ENCODE assay signal across 20 mouse cellular contexts in genomic region chr13:83482087-83482486, GRCm38 (mm10). TPM values are rescaled to one million over a fixed set of nuclear protein-coding genes. Genes with fewer than 3 reads are reported as not detected.
A peak's percentile ranks its signal among the peaks of the same experiment; 100 is the strongest.
DNase-seq lines count a peak whose midpoint lies in the region; ATAC-seq and TF ChIP-seq lines count a peak whose summit lies in the region.
"Had no signal": no experiment of that assay in that cellular context is flagged by ENCODE, and none has a peak within 500 bp of the region (broad histone marks: within the 10 kb centered on the region; RNA-seq: fewer than 3 reads in every experiment).

No protein-coding gene starts in this region.

- H3K36me3 ChIP-seq in embryonic facial prominence, embryonic 14.5 days (ENCODE audit: control insufficient read depth, insufficient read depth, low read length): no peaks in the 10 kb centered on the region
- H3K36me3 ChIP-seq in embryonic facial prominence, embryonic 10.5 days (replicated peaks): no peaks in the 10 kb centered on the region
- H3K36me3 ChIP-seq in heart, postnatal 0 days (replicated peaks; ENCODE audit: control insufficient read depth, insufficient read depth, low read length): no peaks in the 10 kb centered on the region
- H3K36me3 ChIP-seq in lung, embryonic 16.5 days (ENCODE audit: control insufficient read depth, insufficient read depth, low read length): no peaks in the 10 kb centered on the region
- H3K36me3 ChIP-seq: forebrain, embryonic 10.5 days; hindbrain, embryonic 12.5 days; midbrain, embryonic 15.5 days had no signal

- peak; percentile 68 for DNase-seq in embryonic facial prominence, embryonic 14.5 days (ENCODE audit: low spot score)
- no peak for DNase-seq in embryonic facial prominence, embryonic 10.5 days (ENCODE audit: low spot score)
- peak; percentile 73 for DNase-seq in heart, postnatal 0 days (ENCODE audit: low spot score)
- DNase-seq in heart, adult 11 months: no peak
- DNase-seq in lung, postnatal 25 days (ENCODE audit: low spot score): no peak
- DNase-seq in cerebellum, adult 11-12 months: no peak
- DNase-seq: B cell, adult 2 months; cerebellum, adult 18-20 months; cerebellum, postnatal 25 days; embryo, embryonic 11 days; kidney, adult 8-10 months; kidney, postnatal 25 days; liver; thymus, postnatal 36 days had no signal

- no peak overlapping the region for H3K9ac ChIP-seq in embryonic facial prominence, embryonic 14.5 days (ENCODE audit: low read depth, low read length)
- no peak overlapping the region for H3K9ac ChIP-seq in heart, postnatal 0 days (replicated peaks; ENCODE audit: low read depth, low read length)
- no peak overlapping the region for H3K9ac ChIP-seq in lung, embryonic 16.5 days (ENCODE audit: low read length)
- H3K9ac ChIP-seq: forebrain, postnatal 0 days; hindbrain, embryonic 12.5 days; midbrain, embryonic 15.5 days had no signal

- H3K4me3 ChIP-seq in embryonic facial prominence, embryonic 14.5 days (ENCODE audit: low read depth, low read length): no peak overlapping the region
- H3K4me3 ChIP-seq in embryonic facial prominence, embryonic 10.5 days: no peak overlapping the region
- no peak overlapping the region for H3K4me3 ChIP-seq in heart, postnatal 0 days (ENCODE audit: low read depth, low read length)
- no peak overlapping the region for H3K4me3 ChIP-seq in lung, embryonic 16.5 days (ENCODE audit: low read length)
- H3K4me3 ChIP-seq: forebrain, embryonic 10.5 days; hindbrain, embryonic 12.5 days; midbrain, embryonic 15.5 days; myocyte had no signal

- TF ChIP-seq CTCF in heart, postnatal 0 days (IDR thresholded peaks at IDR 0.05; ENCODE audit: low read depth): no peak

- H3K4me2 ChIP-seq in embryonic facial prominence, embryonic 14.5 days (ENCODE audit: low read depth, low read length): no peak overlapping the region
- no peak overlapping the region for H3K4me2 ChIP-seq in heart, postnatal 0 days (ENCODE audit: low read depth, low read length)
- H3K4me2 ChIP-seq in lung, embryonic 16.5 days (ENCODE audit: low read depth, low read length): no peak overlapping the region
- H3K4me2 ChIP-seq: hindbrain, embryonic 12.5 days; midbrain, embryonic 15.5 days had no signal

- ATAC-seq in embryonic facial prominence, embryonic 14.5 days (ENCODE audit: low read depth): no peak
- peak; percentile 70 for ATAC-seq in heart, postnatal 0 days (ENCODE audit: insufficient read depth, low read depth)
- ATAC-seq in lung, embryonic 16.5 days (ENCODE audit: low read depth): peak; percentile 53
- ATAC-seq: midbrain, embryonic 15.5 days had no signal

- H3K27ac ChIP-seq in embryonic facial prominence, embryonic 14.5 days (replicated peaks; ENCODE audit: low read depth, low read length): no peak overlapping the region
- no peak overlapping the region for H3K27ac ChIP-seq in embryonic facial prominence, embryonic 10.5 days (replicated peaks)
- H3K27ac ChIP-seq in heart, postnatal 0 days (ENCODE audit: low read depth): peak overlapping the region; percentile 44
- H3K27ac ChIP-seq in lung, embryonic 16.5 days (ENCODE audit: low read length): no peak overlapping the region
- H3K27ac ChIP-seq: forebrain, embryonic 10.5 days; hindbrain, embryonic 12.5 days; midbrain, embryonic 15.5 days had no signal

- no peak for TF ChIP-seq EP300 in heart, postnatal 0 days (IDR thresholded peaks at IDR 0.05; ENCODE audit: low read depth)

- 72% methylated on average over 5 of the region's 5 CpGs for WGBS in embryonic facial prominence, embryonic 14.5 days
- 86% methylated on average over 5 of the region's 5 CpGs for WGBS in embryonic facial prominence, embryonic 10.5 days
- 59% methylated on average over 5 of the region's 5 CpGs for WGBS in heart, postnatal 0 days
- WGBS in lung, embryonic 16.5 days: 59% methylated on average over 5 of the region's 5 CpGs

- 0 out of 2 replicates have a peak, but pooled peaks cover 4% of the 10 kb centered on the region for H3K4me1 ChIP-seq in embryonic facial prominence, embryonic 14.5 days (ENCODE audit: control insufficient read depth, insufficient read depth, low read length)
- H3K4me1 ChIP-seq in embryonic facial prominence, embryonic 10.5 days: no peaks in the 10 kb centered on the region
- H3K4me1 ChIP-seq in heart, postnatal 0 days (ENCODE audit: control insufficient read depth, insufficient read depth): peaks cover 12% of the 10 kb centered on the region
- H3K4me1 ChIP-seq in lung, embryonic 16.5 days (replicated peaks; ENCODE audit: control insufficient read depth, insufficient read depth, low read length): 0 out of 2 replicates have a peak, but pooled peaks cover 3% of the 10 kb centered on the region
- H3K4me1 ChIP-seq: forebrain, embryonic 10.5 days; hindbrain, embryonic 12.5 days; midbrain, embryonic 15.5 days had no signal

- no peaks in the 10 kb centered on the region for H3K9me3 ChIP-seq in embryonic facial prominence, embryonic 14.5 days (ENCODE audit: control insufficient read depth, low read length)
- no peaks in the 10 kb centered on the region for H3K9me3 ChIP-seq in embryonic facial prominence, embryonic 10.5 days
- H3K9me3 ChIP-seq in heart, postnatal 0 days (replicated peaks; ENCODE audit: control insufficient read depth, low read length): no peaks in the 10 kb centered on the region
- H3K9me3 ChIP-seq in lung, embryonic 16.5 days (ENCODE audit: control insufficient read depth, low read length): no peaks in the 10 kb centered on the region
- H3K9me3 ChIP-seq: forebrain, embryonic 10.5 days; hindbrain, embryonic 12.5 days; midbrain, embryonic 15.5 days had no signal

- H3K27me3 ChIP-seq in embryonic facial prominence, embryonic 14.5 days (replicated peaks; ENCODE audit: control insufficient read depth, insufficient read depth, low read length): no peaks in the 10 kb centered on the region
- no peaks in the 10 kb centered on the region for H3K27me3 ChIP-seq in embryonic facial prominence, embryonic 10.5 days (replicated peaks; ENCODE audit: low read depth, poor library complexity, severe bottlenecking)
- no peaks in the 10 kb centered on the region for H3K27me3 ChIP-seq in heart, postnatal 0 days (ENCODE audit: control insufficient read depth, insufficient read depth, low read length)
- H3K27me3 ChIP-seq in lung, embryonic 16.5 days (ENCODE audit: control insufficient read depth, insufficient read depth, low read depth, low read length): no peaks in the 10 kb centered on the region
- H3K27me3 ChIP-seq: hindbrain, embryonic 12.5 days; midbrain, embryonic 15.5 days had no signal

RNA-seq across cellular contexts. Expression of gene Mef2c, which starts 21.7 kb away (rescaled TPM):
- polyA plus RNA-seq in embryonic facial prominence, embryonic 14.5 days (2014; fragmentation: Nextera tagmentation; extraction: Ambion mirVana): 195 and 224 TPM in 2 replicates
- 17.9 and 18.1 TPM in 2 replicates for polyA plus RNA-seq in embryonic facial prominence, embryonic 10.5 days (2016; fragmentation: Nextera tagmentation; extraction: Ambion mirVana)
- total RNA-seq in heart, postnatal 0 days (2014; rRNA removed; ENCODE audit: low replicate concordance): 66.9 and 69.0 TPM in 2 replicates
- polyA plus RNA-seq in heart, postnatal 0 days (2015; fragmentation: Nextera tagmentation; extraction: Ambion mirVana): 81.9 and 84.3 TPM in 2 replicates
- 60.2 and 67.2 TPM in 2 replicates for polyA plus RNA-seq in lung, embryonic 16.5 days (2015; fragmentation: Nextera tagmentation; extraction: Ambion mirVana)

Comparison
In these comparisons a context has a peak if more than half of its experiments do, and no peak if none do; other contexts are left out.
1. DNase-seq: peak in embryonic facial prominence, embryonic 14.5 days (single experiment) and heart, postnatal 0 days (single experiment); none in embryonic facial prominence, embryonic 10.5 days (single experiment), heart, adult 11 months (single experiment), lung, postnatal 25 days (single experiment) and cerebellum, adult 11-12 months (single experiment).